Mouse (Mus musculus) frontal cortex, adult (tissue): ENCODE results near the gene Ccdc120.

Source experiments
- ATAC-seq: cut with Nextera tagmentation; 2 replicates; pipeline ENCODE4 v1.9.2; 2017; ENCODE audit warnings: mild to moderate bottlenecking, moderate library complexity, mixed read lengths; ENCODE audit not compliant: low TSS enrichment

Ccdc120 gene

GRCm38 (mm10) chrX:7750432-7751116 is at the start of gene Ccdc120:
Gene Ccdc120 (minus strand): TSS chrX:7750905.
- peak; percentile 95 for ATAC-seq

- no peak for ATAC-seq
Observed at GRCm38 (mm10) chrX:7797327-7797726, 46.6 kb upstream of the Ccdc120 start.

- no peak for ATAC-seq
Observed at GRCm38 (mm10) chrX:7795016-7795415, 44.3 kb upstream of the Ccdc120 start.

GRCm38 (mm10) chrX:7793361-7793760 is 42.7 kb upstream of the Ccdc120 start:
- no peak for ATAC-seq

GRCm38 (mm10) chrX:7790309-7790708 is 39.6 kb upstream of the Ccdc120 start:
- ATAC-seq: no peak

- ATAC-seq: peak; percentile 92
Observed at GRCm38 (mm10) chrX:7789542-7790136, 38.9 kb upstream of the Ccdc120 start, which contains the start of gene Gripap1. Gene Gripap1 (plus strand): TSS chrX:7789765.

GRCm38 (mm10) chrX:7782603-7783092 is 31.9 kb upstream of the Ccdc120 start:
- ATAC-seq: no peak

- ATAC-seq: no peak
Observed at GRCm38 (mm10) chrX:7779294-7779693, 28.6 kb upstream of the Ccdc120 start.

GRCm38 (mm10) chrX:7778450-7779244 is 27.9 kb upstream of the Ccdc120 start:
- no peak for ATAC-seq

GRCm38 (mm10) chrX:7776329-7777082 is 25.8 kb upstream of the Ccdc120 start:
- peak; percentile 79 for ATAC-seq

- ATAC-seq: no peak
Observed at GRCm38 (mm10) chrX:7775501-7776205, 24.9 kb upstream of the Ccdc120 start.

GRCm38 (mm10) chrX:7772766-7773165 is 22.1 kb upstream of the Ccdc120 start:
- no peak for ATAC-seq

- ATAC-seq: no peak
Observed at GRCm38 (mm10) chrX:7769302-7770017, 18.8 kb upstream of the Ccdc120 start.

- ATAC-seq: peak; percentile 44
Observed at GRCm38 (mm10) chrX:7765764-7766163, 15.1 kb upstream of the Ccdc120 start.

- no peak for ATAC-seq
Observed at GRCm38 (mm10) chrX:7765281-7765670, 14.6 kb upstream of the Ccdc120 start.

GRCm38 (mm10) chrX:7764657-7765280 is 14.1 kb upstream of the Ccdc120 start:
- no peak for ATAC-seq

GRCm38 (mm10) chrX:7763631-7764393 is 13.1 kb upstream of the Ccdc120 start:
- no peak for ATAC-seq

GRCm38 (mm10) chrX:7762921-7763197 is 12.2 kb upstream of the Ccdc120 start:
- ATAC-seq: 0 out of 2 replicates have a peak, but pooled peaks have one; percentile 2

GRCm38 (mm10) chrX:7762137-7762920 is 11.6 kb upstream of the Ccdc120 start, which contains the start of gene Tfe3:
Gene Tfe3 (plus strand): TSS chrX:7762560.
- peak; percentile 97 for ATAC-seq
